Mouse (Mus musculus) left cerebral cortex, adult 11 months (tissue): ENCODE results near the gene C2cd2.
A peak's percentile ranks its signal among the peaks of the same experiment; 100 is the strongest.
"Not testable (repeated sequence)": the region's sequence is repeated elsewhere in the genome, so short reads cannot be mapped to it uniquely, and the experiment has no call there.

ENCODE experiments used
- DNase-seq: peaks from one replicate; pipeline ENCODE4 v3.0.0; 2022; ENCODE audit warnings: low spot score

Gene C2cd2

GRCm38 (mm10) chr16:97962151-97962948, at the start of gene C2cd2, which contains the start of gene Zbtb21:
C2cd2 (minus strand) TSS chr16:97962598.
Zbtb21 (minus strand) TSS chr16:97962622.
- DNase-seq: peak; percentile 96

- not testable (repeated sequence) for DNase-seq
Measured at GRCm38 (mm10) chr16:97997383-97997731, 35.0 kb upstream of the C2cd2 start.

- peak; percentile 80 for DNase-seq
Measured at GRCm38 (mm10) chr16:97996616-97997382, 34.4 kb upstream of the C2cd2 start, which contains the start of gene B230307C23Rik. B230307C23Rik (plus strand) TSS chr16:97997315.

- DNase-seq: no peak
Measured at GRCm38 (mm10) chr16:97995849-97996615, 33.6 kb upstream of the C2cd2 start.

GRCm38 (mm10) chr16:97992477-97992876, 30.1 kb upstream of the C2cd2 start:
- DNase-seq: not testable (repeated sequence)

GRCm38 (mm10) chr16:97991517-97991916, 29.1 kb upstream of the C2cd2 start:
- DNase-seq: no peak

- DNase-seq: no peak
Measured at GRCm38 (mm10) chr16:97984589-97984988, 22.2 kb upstream of the C2cd2 start.

- no peak for DNase-seq
Measured at GRCm38 (mm10) chr16:97981362-97981761, 19.0 kb upstream of the C2cd2 start.

GRCm38 (mm10) chr16:97977722-97978121, 15.3 kb upstream of the C2cd2 start:
- no peak for DNase-seq

- DNase-seq: no peak
Measured at GRCm38 (mm10) chr16:97977277-97977676, 14.9 kb upstream of the C2cd2 start.

- no peak for DNase-seq
Measured at GRCm38 (mm10) chr16:97963956-97964540, 1.6 kb upstream of the C2cd2 start.

GRCm38 (mm10) chr16:97961381-97962150, 832 bp downstream of the C2cd2 start:
- no peak for DNase-seq

- no peak for DNase-seq
Measured at GRCm38 (mm10) chr16:97960348-97960747, 2.0 kb downstream of the C2cd2 start.

GRCm38 (mm10) chr16:97958401-97958973, 3.9 kb downstream of the C2cd2 start:
- DNase-seq: no peak

GRCm38 (mm10) chr16:97957626-97958025, 4.8 kb downstream of the C2cd2 start:
- no peak for DNase-seq

- DNase-seq: no peak
Measured at GRCm38 (mm10) chr16:97956011-97956410, 6.4 kb downstream of the C2cd2 start.

- no peak for DNase-seq
Measured at GRCm38 (mm10) chr16:97953300-97953699, 9.1 kb downstream of the C2cd2 start.

- DNase-seq: no peak
Measured at GRCm38 (mm10) chr16:97952801-97953200, 9.6 kb downstream of the C2cd2 start.

- DNase-seq: no peak
Measured at GRCm38 (mm10) chr16:97952371-97952770, 10.0 kb downstream of the C2cd2 start.

GRCm38 (mm10) chr16:97950061-97950460, 12.3 kb downstream of the C2cd2 start:
- DNase-seq: no peak

- no peak for DNase-seq
Measured at GRCm38 (mm10) chr16:97948836-97949235, 13.6 kb downstream of the C2cd2 start.
